Mouse (Mus musculus) intestine, embryonic 15.5 days (tissue): Measurements from ENCODE around the gene Nit2. TPM values are rescaled to one million over a fixed set of nuclear protein-coding genes. Genes with fewer than 3 reads are reported as not detected.
"Not testable (repeated sequence)": the region's sequence is repeated elsewhere in the genome, so short reads cannot be mapped to it uniquely, and the experiment has no call there.

ENCODE experiments used
- ATAC-seq: fragments of 200-750 bp; cut with Nextera tagmentation; 2 replicates; pipeline ENCODE4 v1.8.0; 2017; ENCODE audit warnings: moderate TSS enrichment, moderate library complexity
- H3K27ac ChIP-seq: fragments of 300-500 bp; sonication (generic); 2 replicates; pipeline ENCODE4 v1.5.1; 2015; ENCODE audit warnings: mild to moderate bottlenecking, inconsistent platforms
- H3K27me3 ChIP-seq: fragments of 300-500 bp; sonication (generic); replicated peaks from 2 replicates; pipeline ENCODE4 v1.6.1; 2015; ENCODE audit warnings: inconsistent platforms
- H3K36me3 ChIP-seq: fragments of 300-500 bp; sonication (generic); 2 replicates; pipeline ENCODE4 v1.6.1; 2015; ENCODE audit warnings: inconsistent platforms
- H3K4me1 ChIP-seq: fragments of 300-500 bp; sonication (generic); replicated peaks from 2 replicates; pipeline ENCODE4 v1.6.1; 2015; ENCODE audit warnings: inconsistent platforms
- H3K4me2 ChIP-seq: fragments of 300-500 bp; sonication (generic); replicated peaks from 2 replicates; pipeline ENCODE4 v1.6.1; 2015; ENCODE audit warnings: mild to moderate bottlenecking, inconsistent platforms
- H3K4me3 ChIP-seq: fragments of 300-500 bp; sonication (generic); replicated peaks from 2 replicates; pipeline ENCODE4 v1.5.1; 2015; ENCODE audit warnings: inconsistent platforms
- H3K9ac ChIP-seq: fragments of 300-500 bp; sonication (generic); 2 replicates; pipeline ENCODE4 v1.6.1; 2015; ENCODE audit warnings: inconsistent platforms
- H3K9me3 ChIP-seq: fragments of 300-500 bp; sonication (generic); 2 replicates; pipeline ENCODE4 v1.6.1; 2016; ENCODE audit warnings: inconsistent platforms
- WGBS: fragments of 180-500 bp; shearing (Covaris S2); methylation state at CpG from one replicate; pipeline ENCODE4 v1.1.7; 2015; 5-methylcytosine and 5-hydroxymethylcytosine counted together
- polyA plus RNA-seq: library from polyadenylated mRNA; unstranded; fragments of >200 nt; fragmentation: Nextera tagmentation; extraction: Ambion mirVana; gene quantifications from 2 replicates; pipeline ENCODE4 v1.2.1, GENCODE M21; 2015

Gene Nit2
- polyA plus RNA-seq, 1 experiment from 2014 or later, result 74.7 TPM

DNA sequence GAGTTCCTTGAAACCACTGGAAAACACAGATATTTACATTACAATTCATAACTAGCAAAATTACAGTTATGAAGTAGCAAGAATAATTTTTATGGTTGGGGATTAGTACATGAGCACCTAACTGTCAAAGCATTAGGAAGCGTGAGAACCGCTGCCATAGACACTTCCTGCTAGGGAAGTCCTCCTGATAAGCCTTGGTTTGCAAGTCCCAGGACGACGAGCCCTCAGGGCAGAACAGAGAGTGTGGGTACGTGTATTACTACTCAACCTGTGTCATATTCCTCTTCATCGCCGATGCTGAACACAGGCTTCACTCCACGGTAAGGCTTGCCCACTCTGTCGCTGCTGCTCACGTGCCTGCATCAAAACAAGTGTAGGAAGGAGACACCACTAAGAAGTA lies 10.5 kb upstream of the Nit2 start:
- H3K36me3 ChIP-seq, result peaks cover 8% of the 10 kb centered on the region; the same call in 1 of the 2 replicates
- H3K9me3 ChIP-seq, result no peaks in the 10 kb centered on the region
- WGBS, result 90% methylated on average over 10 of the region's 10 CpGs
- H3K27ac ChIP-seq, result no peak overlapping the region
- H3K9ac ChIP-seq, result no peak overlapping the region
- H3K4me3 ChIP-seq, result no peak overlapping the region
- no peak overlapping the region for H3K4me2 ChIP-seq
- ATAC-seq, result no peak
- H3K27me3 ChIP-seq, result no peaks in the 10 kb centered on the region
- no peaks in the 10 kb centered on the region for H3K4me1 ChIP-seq

DNA sequence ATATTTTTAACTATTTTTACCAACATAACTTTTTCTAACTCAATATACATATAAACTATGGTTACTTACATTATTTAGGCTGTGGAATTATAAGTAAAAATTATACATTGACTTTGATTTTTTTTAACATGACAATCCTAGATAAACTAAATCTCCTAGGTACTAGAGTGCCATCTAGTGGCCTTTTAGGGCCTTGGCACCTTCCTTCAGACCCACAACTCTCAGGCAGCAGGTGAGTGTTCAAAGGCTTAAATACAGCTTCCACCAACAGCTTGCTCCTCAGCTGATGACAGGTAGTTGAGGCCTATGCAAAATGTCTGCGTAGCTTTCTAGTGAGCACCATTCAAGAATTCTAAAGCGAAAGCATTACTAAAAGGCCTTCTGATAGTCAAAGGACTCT lies 10.1 kb upstream of the Nit2 start:
- H3K27ac ChIP-seq, result no peak overlapping the region

DNA sequence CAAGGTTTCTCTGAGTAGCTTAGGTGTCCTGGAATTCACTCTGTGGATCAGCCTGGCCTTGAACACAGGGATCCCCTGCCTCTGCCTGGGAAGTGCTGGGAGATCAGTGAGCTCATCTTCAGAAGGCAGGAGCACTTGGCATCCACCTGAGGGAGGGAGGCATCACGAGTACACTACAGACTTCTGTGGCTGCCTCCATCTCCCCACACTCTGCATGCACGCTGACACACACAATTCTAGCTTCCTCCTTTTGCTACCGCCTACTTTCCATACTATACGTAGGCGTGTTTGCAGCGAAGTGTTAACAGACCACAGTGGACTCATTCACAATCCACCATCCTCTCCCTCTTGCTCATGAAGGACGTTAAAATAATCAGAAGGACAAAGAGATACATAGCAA lies 9.1 kb upstream of the Nit2 start:
- ATAC-seq, result no peak
- H3K27ac ChIP-seq, result no peak overlapping the region
- H3K4me2 ChIP-seq, result no peak overlapping the region
- peaks cover 4% of the 10 kb centered on the region; the same call in 1 of the 2 replicates for H3K36me3 ChIP-seq
- H3K9ac ChIP-seq, result no peak overlapping the region
- H3K4me3 ChIP-seq, result no peak overlapping the region
- WGBS, result 92% methylated on average over 7 of the region's 7 CpGs
- no peaks in the 10 kb centered on the region for H3K27me3 ChIP-seq
- H3K9me3 ChIP-seq, result no peaks in the 10 kb centered on the region
- H3K4me1 ChIP-seq, result no peaks in the 10 kb centered on the region

More for the DNA sequence above, 10.1 kb upstream of the Nit2 start:
- peak; percentile 58; the same call in 1 of the 2 replicates for ATAC-seq
- no peak overlapping the region for H3K9ac ChIP-seq
- H3K4me2 ChIP-seq, result no peak overlapping the region
- no peak overlapping the region for H3K4me3 ChIP-seq
- no peaks in the 10 kb centered on the region for H3K4me1 ChIP-seq
- WGBS, result 68% methylated on average over 2 of the region's 2 CpGs
- peaks cover 8% of the 10 kb centered on the region; the same call in 1 of the 2 replicates for H3K36me3 ChIP-seq
- no peaks in the 10 kb centered on the region for H3K27me3 ChIP-seq
- no peaks in the 10 kb centered on the region for H3K9me3 ChIP-seq

DNA sequence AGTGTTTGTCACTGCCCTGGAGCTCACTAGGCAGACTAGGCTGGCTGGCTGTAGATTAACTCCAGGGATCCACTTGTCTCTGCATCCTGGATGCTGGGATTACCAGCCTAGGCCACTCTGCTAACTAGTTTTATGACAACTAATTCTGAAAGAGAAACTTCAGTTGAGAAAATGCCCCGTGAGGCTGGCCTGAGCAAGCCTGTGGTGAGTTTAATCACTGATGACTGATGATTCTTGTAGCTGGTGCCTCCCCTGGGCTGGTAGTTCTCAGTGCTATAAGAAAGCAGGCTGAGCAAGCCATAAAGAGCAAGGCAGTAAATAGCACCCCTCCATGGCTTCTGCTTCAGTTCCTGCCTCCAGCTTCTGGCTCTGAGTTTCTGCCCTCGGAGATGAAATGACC lies 8.6 kb upstream of the Nit2 start:
- no peaks in the 10 kb centered on the region for H3K27me3 ChIP-seq
- H3K4me3 ChIP-seq, result no peak overlapping the region
- H3K4me2 ChIP-seq, result no peak overlapping the region
- no peak overlapping the region for H3K9ac ChIP-seq
- no peaks in the 10 kb centered on the region for H3K4me1 ChIP-seq
- ATAC-seq, result no peak
- 74% methylated on average over 2 of the region's 2 CpGs for WGBS
- 0 out of 2 replicates have a peak, but pooled peaks cover 3% of the 10 kb centered on the region for H3K36me3 ChIP-seq
- H3K27ac ChIP-seq, result no peak overlapping the region
- H3K9me3 ChIP-seq, result no peaks in the 10 kb centered on the region

DNA sequence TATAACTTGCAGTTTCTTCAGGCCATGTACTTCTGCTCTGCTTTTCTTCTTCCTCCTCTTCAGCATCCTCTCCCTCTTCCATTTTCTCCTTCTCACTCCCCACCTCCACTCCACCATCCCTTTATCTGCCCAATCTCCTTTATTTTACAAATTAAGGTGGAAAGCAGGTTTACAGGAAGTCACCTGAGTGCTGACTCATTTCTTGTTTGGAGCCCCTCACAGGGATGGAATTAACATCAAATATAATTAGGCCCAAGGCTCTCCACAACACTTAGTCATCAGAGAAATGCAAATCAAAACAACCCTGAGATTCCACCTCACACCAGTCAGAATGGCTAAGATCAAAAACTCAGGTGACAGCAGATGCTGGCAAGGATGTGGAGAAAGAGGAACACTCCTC lies 7.3 kb upstream of the Nit2 start:
- not testable (repeated sequence) for H3K27ac ChIP-seq, H3K9me3 ChIP-seq, H3K4me1 ChIP-seq, ATAC-seq, H3K4me2 ChIP-seq, H3K9ac ChIP-seq, H3K27me3 ChIP-seq, H3K36me3 ChIP-seq, H3K4me3 ChIP-seq

DNA sequence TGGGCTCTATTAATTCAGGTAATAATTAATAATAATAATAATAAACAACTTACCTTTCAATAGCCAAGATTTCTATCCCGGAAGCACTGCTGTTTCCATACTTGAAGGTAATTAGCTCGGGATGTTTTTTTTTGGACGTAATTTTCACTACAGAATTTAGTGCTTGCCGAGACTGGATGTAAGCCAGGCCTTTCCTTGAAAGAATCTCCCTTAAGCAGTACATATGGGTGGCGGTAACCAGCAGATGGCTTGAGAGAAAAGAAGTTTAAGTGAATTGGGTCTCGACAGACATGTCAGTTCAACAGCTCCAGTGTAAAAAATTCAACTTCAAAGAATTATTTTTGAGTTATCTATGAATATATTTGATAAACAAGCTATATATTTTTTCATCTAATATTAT lies 4.4 kb upstream of the Nit2 start:
- Histone ChIP-seq H3K9me3 (no peaks in the 10 kb centered on the region), H3K27ac (no peak overlapping the region), H3K4me2 (no peak overlapping the region), H3K27me3 (no peaks in the 10 kb centered on the region), H3K9ac (no peak overlapping the region), H3K36me3 (0 out of 2 replicates have a peak, but pooled peaks cover 3% of the 10 kb centered on the region), H3K4me3 (no peak overlapping the region), H3K4me1 (peaks cover 4% of the 10 kb centered on the region; the same call in 1 of the 2 replicates)
- ATAC-seq, result no peak
- WGBS, result 82% methylated on average over 6 of the region's 6 CpGs

DNA sequence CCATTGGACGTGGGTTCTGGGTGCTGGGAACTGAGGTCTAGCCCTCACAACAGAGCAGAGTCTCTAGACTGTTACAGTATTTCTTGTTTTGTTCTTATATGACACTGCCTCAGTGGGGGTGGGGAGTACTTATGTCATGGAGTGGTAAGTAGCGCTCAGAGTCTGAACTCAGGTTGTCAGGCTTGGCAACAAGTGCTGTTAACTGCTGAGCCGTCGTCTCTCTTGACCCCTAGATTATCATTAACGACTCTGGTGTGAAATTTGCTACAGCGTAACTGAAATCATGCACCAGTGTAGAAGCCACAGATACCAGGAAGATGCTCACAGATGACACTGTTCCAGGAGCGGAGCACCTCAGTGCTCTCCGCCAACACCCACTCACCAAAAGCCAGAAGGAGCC lies 4.0 kb upstream of the Nit2 start:
- no peak overlapping the region for H3K4me2 ChIP-seq
- no peak overlapping the region for H3K27ac ChIP-seq
- no peaks in the 10 kb centered on the region for H3K9me3 ChIP-seq
- no peak overlapping the region for H3K9ac ChIP-seq
- peaks cover 4% of the 10 kb centered on the region; the same call in 1 of the 2 replicates for H3K4me1 ChIP-seq
- no peak overlapping the region for H3K4me3 ChIP-seq
- H3K36me3 ChIP-seq, result 0 out of 2 replicates have a peak, but pooled peaks cover 3% of the 10 kb centered on the region
- H3K27me3 ChIP-seq, result no peaks in the 10 kb centered on the region
- ATAC-seq, result no peak
- WGBS, result 90% methylated on average over 8 of the region's 8 CpGs

DNA sequence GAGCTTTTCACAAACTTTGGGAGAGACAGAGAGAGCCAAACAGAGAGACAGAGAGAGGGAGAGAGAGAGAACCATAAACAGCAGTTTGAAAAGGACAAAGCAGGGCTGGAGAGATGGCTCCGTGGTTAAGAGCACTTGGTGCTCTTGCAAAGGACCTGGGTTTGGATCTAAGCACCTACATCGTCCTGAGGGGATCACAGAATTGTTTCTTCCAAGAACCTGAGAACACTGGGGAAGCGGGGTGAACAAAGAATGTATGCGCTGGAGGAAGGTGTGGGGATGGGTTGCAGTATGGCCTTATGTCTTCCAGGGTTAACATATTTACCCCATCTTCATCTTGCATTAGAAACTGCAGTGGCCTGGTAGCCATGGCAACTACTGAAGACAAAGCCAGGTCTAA lies 1.1 kb upstream of the Nit2 start:
- WGBS, result 73% methylated on average over 4 of the region's 4 CpGs
- Histone ChIP-seq H3K4me2 (no peak overlapping the region), H3K27ac (no peak overlapping the region), H3K36me3 (0 out of 2 replicates have a peak, but pooled peaks cover 3% of the 10 kb centered on the region), H3K27me3 (no peaks in the 10 kb centered on the region), H3K4me3 (no peak overlapping the region), H3K4me1 (peaks cover 4% of the 10 kb centered on the region; the same call in 1 of the 2 replicates), H3K9ac (no peak overlapping the region), H3K9me3 (no peaks in the 10 kb centered on the region)
- ATAC-seq, result no peak

DNA sequence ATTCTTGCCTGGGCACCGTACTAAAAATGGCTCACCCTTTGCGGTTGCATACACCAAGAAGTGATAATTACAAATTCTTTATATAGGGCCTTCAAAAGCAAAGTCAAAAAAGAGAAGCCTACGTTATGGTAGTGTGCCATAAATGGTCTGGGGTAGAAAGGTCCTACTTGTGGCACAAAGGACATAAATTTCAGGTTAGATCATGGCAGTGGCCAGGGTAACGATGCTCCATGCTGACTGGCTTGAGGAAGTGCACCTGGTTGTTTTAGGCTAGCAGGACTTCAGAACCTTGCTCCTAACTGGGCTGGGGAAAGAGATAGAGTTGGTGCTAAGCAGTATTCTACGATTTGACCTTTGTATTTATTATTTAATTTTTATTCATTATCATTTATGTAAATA lies 372 bp upstream of the Nit2 start:
- H3K4me1 ChIP-seq, result peaks cover 4% of the 10 kb centered on the region; the same call in 1 of the 2 replicates
- H3K36me3 ChIP-seq, result 0 out of 2 replicates have a peak, but pooled peaks cover 3% of the 10 kb centered on the region
- peak; percentile 26 for ATAC-seq
- no peaks in the 10 kb centered on the region for H3K27me3 ChIP-seq
- WGBS, result 17% methylated on average over 5 of the region's 5 CpGs
- 0 out of 2 replicates have a peak overlapping the region, but pooled peaks have one; percentile 7 for H3K27ac ChIP-seq
- peak overlapping the region; percentile 77 for H3K4me3 ChIP-seq
- peak overlapping the region; percentile 74 for H3K4me2 ChIP-seq
- H3K9me3 ChIP-seq, result no peaks in the 10 kb centered on the region
- H3K9ac ChIP-seq, result peak overlapping the region; percentile 84

DNA sequence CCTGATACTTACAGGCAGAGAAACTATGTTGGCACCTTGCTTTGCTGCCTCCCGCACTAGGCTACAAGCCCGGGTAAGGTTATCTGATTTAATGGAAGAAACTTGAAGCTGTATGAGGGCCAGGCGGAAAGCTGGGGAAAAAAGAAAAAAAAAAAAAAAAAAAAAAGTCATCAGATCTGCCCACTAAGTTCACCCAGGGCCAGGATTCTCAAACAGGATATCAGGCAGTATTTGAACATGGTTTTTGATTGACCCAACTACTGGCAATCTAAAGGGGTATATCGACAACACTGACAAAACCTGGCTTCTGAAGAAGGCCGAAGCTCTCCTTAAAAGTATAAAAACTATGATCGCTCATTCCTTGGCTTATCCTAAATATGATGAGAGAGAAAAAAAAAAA lies 1.1 kb downstream of the Nit2 start:
- ATAC-seq, result no peak
- Histone ChIP-seq H3K4me2 (peak overlapping the region; percentile 74), H3K27ac (no peak overlapping the region), H3K36me3 (0 out of 2 replicates have a peak, but pooled peaks cover 2% of the 10 kb centered on the region), H3K4me1 (peaks cover 4% of the 10 kb centered on the region; the same call in 1 of the 2 replicates), H3K9me3 (no peaks in the 10 kb centered on the region), H3K27me3 (no peaks in the 10 kb centered on the region), H3K4me3 (0 out of 2 replicates have a peak overlapping the region, but pooled peaks have one; percentile 77), H3K9ac (no peak overlapping the region)
- 84% methylated on average over 6 of the region's 6 CpGs for WGBS

DNA sequence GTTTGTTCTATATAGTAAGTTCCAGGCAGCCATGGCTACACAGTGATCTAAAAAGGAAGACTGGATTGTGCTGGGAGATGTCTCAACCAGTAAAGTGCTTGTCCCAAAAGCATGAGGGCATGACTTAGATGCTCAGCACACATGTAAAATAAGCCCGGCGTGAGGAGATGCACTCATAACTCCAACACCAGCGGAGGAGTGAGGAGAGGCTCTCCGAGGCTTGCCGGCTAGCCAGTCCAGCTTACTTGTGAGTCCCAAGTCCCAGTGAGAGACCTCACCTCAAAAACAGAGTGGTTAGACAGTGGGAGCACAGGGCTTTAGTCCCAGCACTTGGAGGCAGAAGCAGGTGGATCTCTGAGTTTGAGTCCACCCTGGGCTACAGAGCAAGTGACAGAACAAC lies 2.0 kb downstream of the Nit2 start:
- H3K4me1 ChIP-seq, result peaks cover 4% of the 10 kb centered on the region; the same call in 1 of the 2 replicates
- no peaks in the 10 kb centered on the region for H3K36me3 ChIP-seq
- WGBS, result 95% methylated on average over 5 of the region's 5 CpGs
- H3K9ac ChIP-seq, result no peak overlapping the region
- H3K27ac ChIP-seq, result no peak overlapping the region
- H3K4me3 ChIP-seq, result no peak overlapping the region
- H3K27me3 ChIP-seq, result no peaks in the 10 kb centered on the region
- no peaks in the 10 kb centered on the region for H3K9me3 ChIP-seq
- no peak for ATAC-seq
- no peak overlapping the region for H3K4me2 ChIP-seq

DNA sequence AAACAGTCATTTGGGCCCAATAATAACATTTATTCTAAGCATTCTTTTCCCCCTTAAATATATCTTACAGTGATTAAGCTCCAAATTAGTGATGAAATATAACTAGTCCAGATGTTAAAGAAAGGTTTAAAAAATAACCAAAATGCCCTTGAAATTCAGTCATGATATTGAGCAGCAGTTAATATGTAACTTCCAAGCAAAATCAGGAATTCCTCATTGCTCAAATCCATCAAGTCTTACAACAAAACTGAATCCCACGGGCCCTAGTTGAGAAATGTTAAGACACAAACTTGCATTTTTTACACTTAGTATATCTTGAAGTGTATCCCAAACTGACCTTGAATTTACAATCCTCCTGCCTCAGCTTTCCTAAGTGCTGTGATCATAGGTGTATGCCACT lies 3.4 kb downstream of the Nit2 start:
- Histone ChIP-seq H3K9me3 (no peaks in the 10 kb centered on the region), H3K27ac (no peak overlapping the region), H3K36me3 (no peaks in the 10 kb centered on the region), H3K9ac (no peak overlapping the region), H3K4me3 (no peak overlapping the region), H3K4me1 (peaks cover 4% of the 10 kb centered on the region; the same call in 1 of the 2 replicates), H3K27me3 (no peaks in the 10 kb centered on the region), H3K4me2 (no peak overlapping the region)
- no peak for ATAC-seq
- 63% methylated on average over 1 of the region's 1 CpGs for WGBS

DNA sequence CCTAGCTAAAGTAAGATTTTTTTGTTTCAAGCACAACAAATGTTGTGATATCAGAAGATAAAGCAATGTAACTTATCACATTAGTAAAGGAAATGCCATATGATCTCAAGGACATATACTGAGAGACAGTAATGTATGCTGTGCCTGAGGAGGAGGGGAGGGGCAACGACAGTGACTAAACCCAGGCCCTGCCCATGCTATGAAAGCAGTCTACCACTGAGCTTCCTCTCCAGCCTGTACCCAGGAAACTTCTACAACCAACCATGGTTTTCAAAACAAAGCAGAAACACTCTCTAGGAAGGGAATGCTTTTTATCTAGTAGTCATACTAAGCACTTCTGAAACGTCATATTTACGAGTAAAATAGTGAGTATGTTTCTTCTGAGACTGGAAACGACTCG lies 4.3 kb downstream of the Nit2 start:
- peaks cover 4% of the 10 kb centered on the region; the same call in 1 of the 2 replicates for H3K4me1 ChIP-seq
- no peak overlapping the region for H3K4me2 ChIP-seq
- no peak for ATAC-seq
- no peaks in the 10 kb centered on the region for H3K27me3 ChIP-seq
- no peak overlapping the region for H3K4me3 ChIP-seq
- WGBS, result 91% methylated on average over 5 of the region's 5 CpGs
- no peak overlapping the region for H3K9ac ChIP-seq
- H3K27ac ChIP-seq, result no peak overlapping the region
- 0 out of 2 replicates have a peak, but pooled peaks cover 2% of the 10 kb centered on the region for H3K36me3 ChIP-seq
- H3K9me3 ChIP-seq, result no peaks in the 10 kb centered on the region
